Mouse (Mus musculus): ENCODE measurements around the gene Ncor2.

DNA sequence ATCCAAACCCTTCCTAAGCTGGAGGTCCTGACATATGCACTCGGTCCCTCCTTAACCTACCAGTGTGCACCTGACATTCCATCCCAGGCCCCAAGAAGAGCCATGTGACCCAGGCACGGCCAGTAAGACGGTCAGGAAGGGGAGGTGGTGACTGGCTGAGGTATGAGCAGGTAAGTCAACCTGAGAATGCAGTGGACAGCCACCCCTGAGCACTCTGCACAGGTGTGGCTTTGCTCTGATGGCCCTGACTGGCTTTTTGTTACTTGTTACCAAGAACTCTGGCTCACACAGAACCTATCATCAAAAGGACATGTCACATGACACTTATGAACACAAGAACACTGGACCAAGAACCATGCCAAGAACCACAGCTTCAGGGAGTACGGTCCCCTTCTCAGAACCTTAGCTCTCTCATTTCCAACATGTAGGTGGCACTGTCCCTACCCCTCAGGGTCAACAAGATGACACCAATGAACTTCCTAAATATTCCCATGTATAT is 53.0 kb downstream of the Ncor2 start:
- TF ChIP-seq POLR2A (IDR thresholded peaks at IDR 0.05; ENCODE audit: borderline replicate concordance, control insufficient read depth, low read depth, low read length): no peak
- TF ChIP-seq CTCF (IDR thresholded peaks at IDR 0.05; ENCODE audit: control insufficient read depth, insufficient read depth, low read length): no peak
